Mouse (Mus musculus): ENCODE results near the gene Zfp64. TPM values are rescaled to one million over a fixed set of nuclear protein-coding genes. Genes with fewer than 3 reads are reported as not detected.
A peak's percentile ranks its signal among the peaks of the same experiment; 100 is the strongest.

Zfp64 gene
- polyA plus RNA-seq, 1 experiment from 2014 or later = 45.9 TPM

- H3K4me1 ChIP-seq (ENCODE audit: control insufficient read depth, insufficient read depth, low read length) = peaks cover 15% of the 10 kb centered on the region
- peak overlapping the region; percentile 55; the same call in 1 of the 2 replicates for H3K27ac ChIP-seq (replicated peaks; ENCODE audit: low read depth, low read length)
- H3K36me3 ChIP-seq (ENCODE audit: control insufficient read depth, insufficient read depth, low read length) = no peaks in the 10 kb centered on the region
- peak; percentile 28 for DNase-seq
- peak; percentile 28 for ATAC-seq (ENCODE audit: low FRiP score, low TSS enrichment)
- 1% methylated on average over 31 of the region's 31 CpGs for WGBS
- H3K4me3 ChIP-seq (replicated peaks; ENCODE audit: low read depth, low read length) = peak overlapping the region; percentile 55
- H3K27me3 ChIP-seq (ENCODE audit: control insufficient read depth, insufficient read depth, low read length) = peaks cover 18% of the 10 kb centered on the region; the same call in 1 of the 2 replicates
- H3K4me2 ChIP-seq (ENCODE audit: low read length) = peak overlapping the region; percentile 94
- H3K9me3 ChIP-seq (ENCODE audit: control insufficient read depth, low read length) = no peaks in the 10 kb centered on the region
- peak overlapping the region; percentile 59; the same call in 1 of the 2 replicates for H3K9ac ChIP-seq (replicated peaks; ENCODE audit: low read length)
Observed at GRCm38 (mm10) chr2:168912901-168913721, 42.3 kb downstream of the Zfp64 start.

DNA sequence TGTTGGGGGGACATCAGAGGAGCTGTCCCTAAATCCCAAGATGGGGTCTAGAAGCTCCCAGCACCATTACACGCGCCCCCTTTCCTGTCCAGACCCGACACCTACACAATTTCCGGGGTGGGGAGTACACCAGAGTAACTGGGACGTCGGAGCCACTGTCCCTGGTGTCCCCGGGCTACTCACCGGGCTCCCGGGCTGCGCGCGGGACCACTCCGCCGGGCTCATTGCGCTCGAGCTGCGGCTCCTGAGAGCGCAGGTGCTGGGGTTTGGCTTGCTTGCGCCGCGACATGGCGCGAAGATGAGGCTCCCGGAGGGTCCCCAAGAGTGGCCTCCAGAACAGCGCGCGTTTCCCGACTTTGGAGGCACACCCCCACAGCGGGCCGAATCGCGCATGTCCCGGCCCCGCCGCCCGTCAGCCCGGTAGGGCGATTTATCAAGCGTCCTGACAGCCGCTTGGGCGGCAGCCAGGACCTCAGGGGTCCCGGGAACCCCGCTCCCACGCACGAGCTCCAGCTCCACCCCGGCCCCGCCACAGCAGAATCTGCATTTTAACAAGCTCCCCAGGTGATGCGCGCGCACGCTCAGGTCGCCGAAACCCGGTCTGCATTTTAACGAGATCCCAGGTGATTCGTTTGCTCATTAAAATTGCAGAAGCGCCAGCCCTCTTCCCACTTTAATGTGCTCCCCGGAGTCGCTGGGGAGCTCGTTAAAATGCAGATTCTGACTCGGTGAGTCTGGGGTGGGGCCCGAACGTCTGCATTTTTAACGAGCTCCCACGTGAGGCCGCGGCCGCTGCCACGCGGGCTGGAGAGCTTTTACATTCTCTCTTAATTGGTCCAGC, 43.1 kb downstream of the Zfp64 start:
- peaks cover 15% of the 10 kb centered on the region for H3K4me1 ChIP-seq (ENCODE audit: control insufficient read depth, insufficient read depth, low read length)
- H3K36me3 ChIP-seq (ENCODE audit: control insufficient read depth, insufficient read depth, low read length) = no peaks in the 10 kb centered on the region
- H3K27me3 ChIP-seq (ENCODE audit: control insufficient read depth, insufficient read depth, low read length) = peaks cover 18% of the 10 kb centered on the region; the same call in 1 of the 2 replicates
- H3K9ac ChIP-seq (replicated peaks; ENCODE audit: low read length) = peak overlapping the region; percentile 59
- peak overlapping the region; percentile 55 for H3K4me3 ChIP-seq (replicated peaks; ENCODE audit: low read depth, low read length)
- H3K9me3 ChIP-seq (ENCODE audit: control insufficient read depth, low read length) = no peaks in the 10 kb centered on the region
- H3K4me2 ChIP-seq (ENCODE audit: low read length) = peak overlapping the region; percentile 94
- DNase-seq = peak; percentile 89
- ATAC-seq (ENCODE audit: low FRiP score, low TSS enrichment) = peak; percentile 76
- WGBS = under 1% methylated on average over 70 of the region's 70 CpGs
- peak overlapping the region; percentile 55 for H3K27ac ChIP-seq (replicated peaks; ENCODE audit: low read depth, low read length)

DNA sequence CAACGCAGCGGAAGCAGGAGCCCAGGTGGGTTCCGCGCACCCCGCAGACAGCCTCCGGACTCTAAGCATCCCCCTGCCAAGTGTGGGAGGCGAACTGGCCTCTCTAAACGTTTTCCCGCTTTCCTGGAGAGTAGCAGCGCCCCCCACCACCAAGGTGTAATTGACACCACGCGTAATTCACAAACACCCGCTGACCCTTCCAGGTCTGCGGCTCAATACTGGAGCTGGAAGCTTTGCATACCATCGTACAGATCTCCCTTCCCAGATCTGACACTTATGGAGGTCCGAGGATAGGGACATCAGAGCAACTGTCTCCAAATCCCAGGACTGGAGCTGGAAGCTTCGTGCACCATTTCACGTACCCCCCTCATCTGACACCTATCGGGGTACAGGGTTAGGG, 43.9 kb downstream of the Zfp64 start:
- Histone ChIP-seq H3K4me3 (replicated peaks; ENCODE audit: low read depth, low read length) (peak overlapping the region; percentile 55), H3K27me3 (ENCODE audit: control insufficient read depth, insufficient read depth, low read length) (peaks cover 18% of the 10 kb centered on the region; the same call in 1 of the 2 replicates), H3K27ac (replicated peaks; ENCODE audit: low read depth, low read length) (peak overlapping the region; percentile 43), H3K9ac (replicated peaks; ENCODE audit: low read length) (peak overlapping the region; percentile 59; the same call in 1 of the 2 replicates), H3K9me3 (ENCODE audit: control insufficient read depth, low read length) (no peaks in the 10 kb centered on the region), H3K4me1 (ENCODE audit: control insufficient read depth, insufficient read depth, low read length) (peaks cover 15% of the 10 kb centered on the region), H3K36me3 (ENCODE audit: control insufficient read depth, insufficient read depth, low read length) (no peaks in the 10 kb centered on the region), H3K4me2 (ENCODE audit: low read length) (peak overlapping the region; percentile 94)
- DNase-seq = peak; percentile 54
- 2% methylated on average over 19 of the region's 19 CpGs for WGBS
- ATAC-seq (ENCODE audit: low FRiP score, low TSS enrichment) = no peak

GRCm38 (mm10) chr2:168906022-168906421, 49.4 kb downstream of the Zfp64 start:
- H3K9ac ChIP-seq (replicated peaks; ENCODE audit: low read length) = no peak overlapping the region
- DNase-seq = peak; percentile 49
- H3K36me3 ChIP-seq (ENCODE audit: control insufficient read depth, insufficient read depth, low read length) = no peaks in the 10 kb centered on the region
- no peak for ATAC-seq (ENCODE audit: low FRiP score, low TSS enrichment)
- H3K4me1 ChIP-seq (ENCODE audit: control insufficient read depth, insufficient read depth, low read length) = no peaks in the 10 kb centered on the region; the same call in 1 of the 2 replicates
- no peak overlapping the region for H3K4me2 ChIP-seq (ENCODE audit: low read length)
- no peak overlapping the region for H3K27ac ChIP-seq (replicated peaks; ENCODE audit: low read depth, low read length)
- WGBS = 37% methylated on average over 11 of the region's 11 CpGs
- H3K27me3 ChIP-seq (ENCODE audit: control insufficient read depth, insufficient read depth, low read length) = peaks cover 4% of the 10 kb centered on the region; the same call in 1 of the 2 replicates
- H3K9me3 ChIP-seq (ENCODE audit: control insufficient read depth, low read length) = no peaks in the 10 kb centered on the region
- no peak overlapping the region for H3K4me3 ChIP-seq (replicated peaks; ENCODE audit: low read depth, low read length)

DNA sequence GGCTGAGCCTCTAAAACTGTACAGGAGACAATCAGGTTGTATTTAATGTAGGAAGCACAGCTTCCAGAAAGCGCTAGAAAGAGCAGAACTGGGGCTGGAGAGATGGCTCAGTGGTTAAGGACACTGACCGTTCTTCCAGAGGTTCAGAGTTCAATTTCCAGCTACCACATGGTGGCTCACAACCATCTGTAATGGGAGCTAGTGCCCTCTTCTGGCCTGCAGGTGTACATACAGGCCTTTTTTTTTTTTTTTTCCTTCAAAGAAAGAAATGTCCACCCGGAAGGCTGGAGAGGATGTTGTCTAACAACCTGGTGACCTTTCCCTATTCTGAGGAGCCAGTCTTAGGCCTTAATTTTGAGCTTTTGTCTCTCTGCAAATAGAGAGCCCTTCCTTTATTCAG, 50.5 kb downstream of the Zfp64 start:
- Histone ChIP-seq H3K4me2 (ENCODE audit: low read length) (no peak overlapping the region), H3K36me3 (ENCODE audit: control insufficient read depth, insufficient read depth, low read length) (no peaks in the 10 kb centered on the region), H3K4me1 (ENCODE audit: control insufficient read depth, insufficient read depth, low read length) (no peaks in the 10 kb centered on the region; the same call in 1 of the 2 replicates), H3K9me3 (ENCODE audit: control insufficient read depth, low read length) (no peaks in the 10 kb centered on the region), H3K9ac (replicated peaks; ENCODE audit: low read length) (no peak overlapping the region), H3K27ac (replicated peaks; ENCODE audit: low read depth, low read length) (no peak overlapping the region), H3K4me3 (replicated peaks; ENCODE audit: low read depth, low read length) (no peak overlapping the region), H3K27me3 (ENCODE audit: control insufficient read depth, insufficient read depth, low read length) (no peaks in the 10 kb centered on the region)
- no peak for ATAC-seq (ENCODE audit: low FRiP score, low TSS enrichment)
- 73% methylated on average over 3 of the region's 3 CpGs for WGBS
- no peak for DNase-seq

- Histone ChIP-seq H3K36me3 (ENCODE audit: control insufficient read depth, insufficient read depth, low read length) (no peaks in the 10 kb centered on the region), H3K27ac (replicated peaks; ENCODE audit: low read depth, low read length) (no peak overlapping the region), H3K4me1 (ENCODE audit: control insufficient read depth, insufficient read depth, low read length) (no peaks in the 10 kb centered on the region; the same call in 1 of the 2 replicates), H3K9me3 (ENCODE audit: control insufficient read depth, low read length) (no peaks in the 10 kb centered on the region), H3K27me3 (ENCODE audit: control insufficient read depth, insufficient read depth, low read length) (no peaks in the 10 kb centered on the region), H3K9ac (replicated peaks; ENCODE audit: low read length) (no peak overlapping the region), H3K4me3 (replicated peaks; ENCODE audit: low read depth, low read length) (no peak overlapping the region), H3K4me2 (ENCODE audit: low read length) (no peak overlapping the region)
- DNase-seq (peak; percentile 83), ATAC-seq (ENCODE audit: low FRiP score, low TSS enrichment) (no peak)
- WGBS = 19% methylated on average over 9 of the region's 9 CpGs
Observed at GRCm38 (mm10) chr2:168904188-168904587, 51.2 kb downstream of the Zfp64 start.

DNA sequence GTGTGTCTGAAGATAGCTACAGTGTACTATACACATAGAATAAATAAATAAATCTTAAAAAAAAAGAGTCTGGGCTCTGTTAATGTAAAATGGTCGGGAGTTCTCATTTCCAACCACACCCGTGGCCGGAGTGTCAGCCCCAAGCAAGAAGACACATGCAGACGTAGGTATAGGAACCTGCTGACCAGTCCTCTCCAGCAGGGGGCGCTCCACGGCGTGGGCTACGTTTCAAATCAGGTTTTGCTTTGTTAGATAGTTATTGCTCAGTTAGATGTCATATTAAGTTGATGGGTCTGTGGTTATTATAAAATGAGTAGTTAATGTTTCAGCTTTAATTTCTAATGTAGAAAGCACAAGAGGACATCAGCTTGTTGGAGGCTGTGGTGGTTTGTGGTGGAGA, 52.8 kb downstream of the Zfp64 start:
- ATAC-seq (ENCODE audit: low FRiP score, low TSS enrichment) (no peak), DNase-seq (peak; percentile 57)
- no peak overlapping the region for H3K4me3 ChIP-seq (replicated peaks; ENCODE audit: low read depth, low read length)
- WGBS = 31% methylated on average over 8 of the region's 8 CpGs
- no peaks in the 10 kb centered on the region for H3K9me3 ChIP-seq (ENCODE audit: control insufficient read depth, low read length)
- no peaks in the 10 kb centered on the region for H3K27me3 ChIP-seq (ENCODE audit: control insufficient read depth, insufficient read depth, low read length)
- H3K4me2 ChIP-seq (ENCODE audit: low read length) = no peak overlapping the region
- H3K4me1 ChIP-seq (ENCODE audit: control insufficient read depth, insufficient read depth, low read length) = no peaks in the 10 kb centered on the region; the same call in 1 of the 2 replicates
- H3K36me3 ChIP-seq (ENCODE audit: control insufficient read depth, insufficient read depth, low read length) = no peaks in the 10 kb centered on the region
- no peak overlapping the region for H3K27ac ChIP-seq (replicated peaks; ENCODE audit: low read depth, low read length)
- no peak overlapping the region for H3K9ac ChIP-seq (replicated peaks; ENCODE audit: low read length)

- ATAC-seq (ENCODE audit: low FRiP score, low TSS enrichment) = no peak
- H3K36me3 ChIP-seq (ENCODE audit: control insufficient read depth, insufficient read depth, low read length) = 0 out of 2 replicates have a peak, but pooled peaks cover 7% of the 10 kb centered on the region
- no peak overlapping the region for H3K4me3 ChIP-seq (replicated peaks; ENCODE audit: low read depth, low read length)
- no peak for DNase-seq
- WGBS = 83% methylated on average over 7 of the region's 7 CpGs
- no peaks in the 10 kb centered on the region for H3K4me1 ChIP-seq (ENCODE audit: control insufficient read depth, insufficient read depth, low read length)
- H3K27me3 ChIP-seq (ENCODE audit: control insufficient read depth, insufficient read depth, low read length) = no peaks in the 10 kb centered on the region
- no peak overlapping the region for H3K27ac ChIP-seq (replicated peaks; ENCODE audit: low read depth, low read length)
- H3K4me2 ChIP-seq (ENCODE audit: low read length) = no peak overlapping the region
- no peak overlapping the region for H3K9ac ChIP-seq (replicated peaks; ENCODE audit: low read length)
- no peaks in the 10 kb centered on the region for H3K9me3 ChIP-seq (ENCODE audit: control insufficient read depth, low read length)
Observed at GRCm38 (mm10) chr2:168897906-168898305, 57.5 kb downstream of the Zfp64 start.

All from midbrain, embryonic 14.5 days (tissue).